Mouse (Mus musculus) bone marrow, adult 2 months (tissue): ENCODE results near the gene Rap1gap.

Experiments used
- CTCF ChIP-seq: fragments of 200-500 bp; IDR thresholded peaks from 2 replicates; pipeline ENCODE4 v1.5.1; 2011; ENCODE audit warnings: low read length, control low read depth; ENCODE audit not compliant: control insufficient read depth, insufficient read depth
- POLR2A ChIP-seq: fragments of 200-500 bp; IDR thresholded peaks from 2 replicates; pipeline ENCODE4 v1.6.1; 2011; ENCODE audit warnings: low read depth, mild to moderate bottlenecking, control low read depth, low read length, borderline replicate concordance; ENCODE audit not compliant: control insufficient read depth

GRCm38 (mm10) chr4:137699264-137700211, 35.0 kb downstream of the Rap1gap start:
- no peak for TF ChIP-seq CTCF
- TF ChIP-seq POLR2A, result no peak
